Mouse (Mus musculus) ES-Bruce4 (cell line): ENCODE measurements around the gene Cenpi.

Source experiments
- CTCF ChIP-seq: IDR thresholded peaks from one replicate; pipeline ENCODE4 v1.8.1; 2011; ENCODE audit warnings: low read depth, low read length
- EP300 ChIP-seq: IDR thresholded peaks from 2 replicates; pipeline ENCODE4 v1.6.1; 2011; ENCODE audit warnings: low read depth, low read length; ENCODE audit not compliant: insufficient read depth
- POLR2A ChIP-seq: IDR thresholded peaks from one replicate; pipeline ENCODE4 v1.8.1; 2011; ENCODE audit warnings: low read length; ENCODE audit not compliant: insufficient read depth

DNA sequence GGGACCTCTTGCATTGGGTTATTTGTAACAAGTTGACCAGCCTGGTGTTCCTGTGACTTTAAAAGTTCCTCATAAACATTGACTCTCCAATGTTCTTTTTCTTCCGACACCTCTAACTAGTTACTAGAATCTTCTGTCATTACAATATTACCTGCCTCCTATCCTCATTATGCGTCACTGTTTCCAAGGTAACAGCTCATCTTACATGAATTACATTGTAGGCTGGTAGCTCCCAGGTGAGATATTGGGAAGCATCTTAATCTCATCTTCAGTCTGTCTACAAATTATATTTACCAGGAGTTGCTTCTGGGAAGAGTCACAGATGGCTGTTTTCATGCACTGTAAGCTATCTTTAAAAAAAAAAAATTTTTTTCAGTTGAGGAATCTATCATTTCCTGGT, 22.8 kb upstream of the Cenpi start:
- TF ChIP-seq POLR2A (no peak), CTCF (no peak), EP300 (no peak)
